Mouse (Mus musculus): ENCODE measurements around the gene Calr3. TPM values are rescaled to one million over a fixed set of nuclear protein-coding genes. Genes with fewer than 3 reads are reported as not detected.

Calr3 gene
- polyA plus RNA-seq, 1 experiment: 0.03 TPM

DNA sequence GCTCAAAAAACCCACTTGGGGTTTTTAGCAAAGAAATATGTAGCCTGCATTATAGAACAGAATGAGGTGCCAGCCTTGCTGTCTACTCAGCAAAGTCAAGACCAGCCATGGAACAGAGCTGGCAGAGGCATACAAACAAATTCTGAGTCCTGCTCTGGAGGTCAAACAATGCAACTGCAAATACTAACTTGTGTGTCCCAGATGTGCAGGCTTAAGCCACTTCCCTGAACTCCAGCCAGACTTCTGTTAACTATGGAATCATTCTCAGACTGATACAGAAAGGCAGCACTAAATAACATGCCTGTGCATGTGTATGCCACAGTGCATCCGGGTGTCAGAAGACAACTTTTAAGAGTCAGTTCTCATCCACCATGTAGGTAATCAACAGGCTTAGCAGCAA, 35.8 kb downstream of the Calr3 start:
- no peak for TF ChIP-seq GATA1 (IDR thresholded peaks at IDR 0.05; ENCODE audit: low read length)

DNA sequence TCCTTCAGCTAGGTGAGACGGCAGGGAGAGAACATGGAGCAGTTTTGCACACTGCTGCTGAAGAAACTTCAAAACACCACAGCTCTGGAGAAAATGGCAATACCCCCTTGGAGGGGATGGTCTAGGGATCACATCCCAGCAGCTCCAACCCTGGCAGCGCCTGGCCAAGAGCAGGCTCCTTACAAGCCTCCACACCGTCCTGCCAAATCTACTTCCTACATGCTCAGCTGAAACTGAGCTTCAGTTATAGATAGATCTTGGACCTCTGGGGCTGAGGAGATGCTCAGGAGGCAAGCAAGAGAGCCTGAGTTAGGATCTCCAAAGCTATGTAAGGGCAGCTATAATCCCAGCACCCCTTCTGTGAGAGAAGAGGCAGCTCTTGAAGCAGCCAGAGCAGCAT, 40.7 kb downstream of the Calr3 start:
- TF ChIP-seq GATA1 (IDR thresholded peaks at IDR 0.05; ENCODE audit: low read length): no peak

DNA sequence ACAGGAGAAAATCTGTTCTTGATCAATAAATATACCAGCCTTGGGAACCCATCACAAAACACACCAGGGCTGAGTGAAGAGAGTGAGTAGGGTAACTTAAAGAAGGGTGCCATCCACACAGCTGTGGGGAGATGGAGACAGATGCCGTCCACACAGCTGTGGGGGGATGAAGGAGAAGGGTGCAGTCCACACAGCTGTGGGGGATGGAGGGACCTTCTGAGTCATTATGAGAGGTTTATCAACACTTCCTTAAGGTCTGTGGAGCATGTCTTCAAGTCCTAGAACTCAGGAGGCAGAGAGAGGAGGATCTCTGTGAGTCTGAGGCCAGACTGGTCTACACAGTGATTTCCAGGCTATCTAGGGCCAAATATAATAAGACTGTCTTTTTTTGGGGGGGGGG, 42.3 kb downstream of the Calr3 start:
- TF ChIP-seq GATA1 (IDR thresholded peaks at IDR 0.05; ENCODE audit: low read length): no peak

DNA sequence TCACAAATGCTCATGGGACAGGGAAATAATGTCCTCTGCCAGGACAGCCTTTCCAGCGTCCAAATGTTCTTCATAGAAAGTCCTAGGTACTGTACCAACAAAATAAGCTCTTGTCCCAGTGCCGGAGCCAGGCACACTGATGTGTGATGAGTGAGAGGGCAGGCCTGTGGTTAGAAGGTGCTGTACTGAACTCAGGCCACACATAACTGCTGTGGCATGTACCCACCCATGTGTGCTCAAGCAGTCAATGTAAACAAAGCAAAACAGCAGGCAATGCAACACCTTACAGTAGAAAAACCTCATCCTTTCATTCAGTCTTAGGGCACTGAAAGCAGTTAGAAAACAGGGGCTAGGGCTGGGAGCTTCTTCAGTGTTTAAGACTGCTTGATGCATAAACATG, 57.9 kb downstream of the Calr3 start:
- no peak for TF ChIP-seq GATA1 (IDR thresholded peaks at IDR 0.05; ENCODE audit: low read length)

DNA sequence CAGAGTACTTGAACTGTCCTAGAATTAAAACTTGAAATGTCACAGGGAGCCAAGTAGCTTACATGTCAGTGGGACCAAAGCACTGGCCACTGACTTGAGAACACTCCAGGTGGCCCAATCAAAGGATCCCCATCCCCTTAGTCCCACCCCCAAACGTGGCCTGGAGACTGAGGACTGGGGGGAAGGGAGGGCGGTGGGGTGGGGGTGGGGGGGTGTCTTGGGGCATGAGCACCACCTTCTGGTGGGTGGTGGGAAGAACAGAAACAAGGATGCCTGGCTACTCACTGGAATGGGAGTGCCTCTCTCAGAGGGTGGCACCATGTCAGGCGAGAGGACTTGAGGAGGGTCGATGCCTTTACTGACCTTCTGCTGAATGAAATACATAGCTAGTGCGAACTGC, 61.3 kb downstream of the Calr3 start:
- no peak for TF ChIP-seq GATA1 (IDR thresholded peaks at IDR 0.05; ENCODE audit: low read length)

DNA sequence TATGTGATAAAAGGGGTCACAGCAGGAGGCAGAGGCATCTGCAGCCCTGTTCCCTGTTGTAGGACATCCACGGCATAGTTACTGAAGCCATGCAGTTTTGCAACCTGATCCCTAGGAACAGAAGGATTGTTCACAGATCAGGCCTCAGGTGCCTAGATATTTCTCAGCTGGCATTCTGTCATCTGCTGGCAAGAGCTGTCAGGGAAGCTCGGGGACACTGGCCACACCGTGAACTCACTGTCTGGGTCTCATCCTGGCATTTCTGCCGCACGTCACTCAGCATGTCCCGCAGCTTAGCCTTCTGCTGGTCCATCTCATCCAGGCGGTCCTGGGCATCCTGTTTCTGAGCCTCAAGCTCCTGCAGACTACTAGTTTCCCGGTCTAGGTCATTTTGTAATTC, 63.0 kb downstream of the Calr3 start:
- no peak for TF ChIP-seq GATA1 (IDR thresholded peaks at IDR 0.05; ENCODE audit: low read length)

DNA sequence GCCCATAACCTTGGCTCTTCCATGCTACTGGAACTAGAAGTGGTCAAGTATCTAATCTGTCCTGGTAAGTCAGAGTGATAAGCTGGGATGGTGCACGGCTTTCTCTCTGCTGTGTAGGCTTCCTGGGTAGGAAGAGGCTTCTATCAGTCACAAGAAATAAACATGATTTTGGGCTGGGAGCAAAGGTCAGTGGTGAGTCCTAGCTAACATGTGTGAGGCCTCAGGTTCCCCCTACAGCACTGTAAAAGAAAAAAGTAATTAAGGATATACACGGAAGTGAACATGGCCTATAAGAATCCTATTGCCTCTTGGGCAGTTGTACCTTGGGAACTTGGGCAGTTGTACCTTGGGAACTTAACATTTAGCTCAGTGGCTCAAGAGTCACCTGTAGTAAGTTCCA, 66.8 kb downstream of the Calr3 start:
- TF ChIP-seq GATA1 (IDR thresholded peaks at IDR 0.05; ENCODE audit: low read length): no peak

DNA sequence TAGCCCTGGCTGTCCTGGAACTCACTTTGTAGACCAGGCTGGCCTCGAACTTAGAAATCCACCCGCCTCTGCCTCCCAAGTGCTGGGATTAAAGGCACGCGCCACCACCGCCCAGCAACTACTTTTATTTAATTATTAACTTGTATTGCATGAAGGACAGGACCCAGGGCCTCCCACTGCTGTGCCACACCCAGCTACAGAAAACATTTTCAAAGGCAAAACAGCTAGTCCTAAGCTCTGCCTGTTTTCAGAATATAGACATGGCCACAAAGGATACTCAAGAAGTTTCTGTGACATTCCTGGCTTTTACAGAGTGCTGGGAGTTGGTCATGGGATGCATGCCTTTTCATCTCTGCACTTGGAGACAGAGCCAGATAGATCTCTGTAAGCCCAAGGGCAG, 67.4 kb downstream of the Calr3 start:
- no peak for TF ChIP-seq GATA1 (IDR thresholded peaks at IDR 0.05; ENCODE audit: low read length)

DNA sequence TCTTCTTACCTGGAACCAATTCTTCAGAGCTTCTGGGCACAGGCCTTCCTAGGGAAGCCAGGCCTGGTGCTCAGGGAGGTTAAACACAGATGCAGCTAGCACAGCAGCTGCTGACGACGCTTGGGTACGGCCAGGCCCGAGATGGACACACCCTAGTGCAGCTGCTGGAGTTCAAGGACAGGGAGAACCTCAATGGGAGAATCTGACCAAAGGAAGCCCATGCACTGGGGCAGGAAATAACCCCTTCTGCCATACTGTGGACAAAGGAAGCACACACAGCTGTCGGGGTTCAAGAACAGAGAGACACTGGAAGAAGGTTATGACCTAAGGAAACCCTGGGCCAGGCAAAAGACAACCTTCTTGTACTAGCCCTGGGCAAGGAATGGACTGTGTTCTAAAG, 68.5 kb downstream of the Calr3 start:
- TF ChIP-seq GATA1 (IDR thresholded peaks at IDR 0.05; ENCODE audit: low read length): no peak

Other genes starting within 250 kb of the Calr3 start
- not detected in 2 replicates for gene Cib3, start 231.0 kb downstream of the Calr3 start, polyA plus RNA-seq (2012)
- gene Gm11034, start 230.2 kb downstream of the Calr3 start, polyA plus RNA-seq (2012): not detected in 2 replicates
- gene Fam32a, start 224.1 kb downstream of the Calr3 start, polyA plus RNA-seq (2012): 54.3 and 63.6 TPM in 2 replicates
- gene Ap1m1, start 203.9 kb downstream of the Calr3 start, polyA plus RNA-seq (2012): 96.9 and 119 TPM in 2 replicates
- gene Gm10282, start 138.6 kb downstream of the Calr3 start, polyA plus RNA-seq (2012): 179 and 219 TPM in 2 replicates
- 0.06 and 0.12 TPM in 2 replicates for gene Klf2, start 124.8 kb downstream of the Calr3 start, polyA plus RNA-seq (2012)
- 7.4 and 14.4 TPM in 2 replicates for gene Eps15l1, start 22.4 kb downstream of the Calr3 start, polyA plus RNA-seq (2012)
- gene 1700030K09Rik, start within 50 bp of the Calr3 start, polyA plus RNA-seq (2012): 4.8 and 5.6 TPM in 2 replicates
- 273 and 274 TPM in 2 replicates for gene Cherp, start 31.4 kb upstream of the Calr3 start, polyA plus RNA-seq (2012)
- 8.7 and 9.8 TPM in 2 replicates for gene Slc35e1, start 48.7 kb upstream of the Calr3 start, polyA plus RNA-seq (2012)
- gene Med26, start 104.4 kb upstream of the Calr3 start, polyA plus RNA-seq (2012): 42.2 and 54.4 TPM in 2 replicates
- gene Smim7, start 127.2 kb upstream of the Calr3 start, polyA plus RNA-seq (2012): 9.3 and 11.3 TPM in 2 replicates
- 1.4 and 1.5 TPM in 2 replicates for gene Tmem38a, start 128.2 kb upstream of the Calr3 start, polyA plus RNA-seq (2012)
- gene Nwd1, start 202.8 kb upstream of the Calr3 start, polyA plus RNA-seq (2012): 0.01 TPM in 1 of 2 replicates, not detected in the other

Measured in G1E-ER4 (cell line).